Mouse (Mus musculus) MEL (cell line): Measurements from ENCODE around the gene Fam222b. TPM values are rescaled to one million over a fixed set of nuclear protein-coding genes. Genes with fewer than 3 reads are reported as not detected.

Experiments
- DNase-seq: peaks from one replicate; pipeline ENCODE4 v3.0.0; 2011; ENCODE audit warnings: low read depth, low spot score
- H3K27ac ChIP-seq: 2 replicates; pipeline ENCODE4 v1.5.1; 2012; ENCODE audit warnings: low read depth, mild to moderate bottlenecking, control low read depth, low read length, moderate library complexity; ENCODE audit not compliant: control insufficient read depth
- H3K27me3 ChIP-seq, 2 experiments: fragments of 150-350 bp in 1 of 2; sonication (generic) in 1 of 2; 2 replicates each; pipeline ENCODE4 v1.6.1; 2012; ENCODE audit warnings: low read length in 2 of 2, mild to moderate bottlenecking in 2 of 2, improper control_type of control experiment in 1 of 2, moderate library complexity in 1 of 2; ENCODE audit not compliant: insufficient read depth in 2 of 2, control insufficient read depth in 1 of 2
- H3K36me3 ChIP-seq, 2 experiments: 2 replicates each; pipeline ENCODE4 v1.6.1; 2012 to 2014; ENCODE audit warnings: low read length in 2 of 2, improper control_type of control experiment in 1 of 2, inconsistent platforms in 1 of 2, mild to moderate bottlenecking in 1 of 2; ENCODE audit not compliant: insufficient read depth in 2 of 2, control insufficient read depth in 1 of 2
- H3K4me1 ChIP-seq, 2 experiments: fragments of 150-350 bp in 1 of 2; sonication (generic) in 1 of 2; 2 replicates each; pipeline ENCODE4 v1.6.1; 2012; ENCODE audit warnings: low read length in 2 of 2, improper control_type of control experiment in 1 of 2, mild to moderate bottlenecking in 1 of 2; ENCODE audit not compliant: insufficient read depth in 2 of 2, control insufficient read depth in 1 of 2
- H3K4me3 ChIP-seq, 2 experiments: fragments of 150-350 bp in 1 of 2; sonication (generic) in 1 of 2; 2 replicates each; pipeline ENCODE4 v1.5.1; 2012; ENCODE audit warnings: low read depth in 2 of 2, low read length in 2 of 2, mild to moderate bottlenecking in 2 of 2, moderate library complexity in 2 of 2, control low read depth in 1 of 2, improper control_type of control experiment in 1 of 2; ENCODE audit not compliant: control insufficient read depth in 1 of 2, insufficient read depth in 1 of 2
- H3K79me2 ChIP-seq: 2 replicates; pipeline ENCODE4 v1.6.1; 2012; ENCODE audit warnings: mild to moderate bottlenecking, low read length, moderate library complexity; ENCODE audit not compliant: control insufficient read depth, poor library complexity, insufficient read depth
- H3K9ac ChIP-seq: 2 replicates; pipeline ENCODE4 v1.6.1; 2012; ENCODE audit warnings: low read depth, mild to moderate bottlenecking, control low read depth, low read length, moderate library complexity; ENCODE audit not compliant: control insufficient read depth, poor library complexity, severe bottlenecking
- H3K9me3 ChIP-seq: fragments of 150-350 bp; sonication (generic); replicated peaks from 2 replicates; pipeline ENCODE4 v1.6.1; 2012; ENCODE audit warnings: mild to moderate bottlenecking, low read length, improper control_type of control experiment, moderate library complexity; ENCODE audit not compliant: insufficient read depth
- BHLHE40 ChIP-seq: IDR thresholded peaks from 2 replicates; pipeline ENCODE4 v1.6.1; 2012; ENCODE audit warnings: low read depth, mild to moderate bottlenecking, inconsistent platforms, low read length, improper control_type of control experiment, borderline replicate concordance
- CHD1 ChIP-seq: IDR thresholded peaks from 2 replicates; pipeline ENCODE4 v1.6.1; 2012; ENCODE audit warnings: low read depth, mild to moderate bottlenecking, inconsistent platforms, low read length, improper control_type of control experiment
- CHD2 ChIP-seq: IDR thresholded peaks from 2 replicates; pipeline ENCODE4 v1.6.1; 2011; ENCODE audit warnings: low read length, improper control_type of control experiment
- CTCF ChIP-seq, 3 experiments: IDR thresholded peaks in 2 of 3; conservative IDR thresholded peaks in 1 of 3; 2 replicates each; pipeline ENCODE4 v1.5.1; 2011 to 2012; ENCODE audit warnings: low read length in 3 of 3, low read depth in 2 of 3, mild to moderate bottlenecking in 2 of 3, improper control_type of control experiment in 1 of 3, inconsistent platforms in 1 of 3, mixed read lengths in 1 of 3, moderate library complexity in 1 of 3; ENCODE audit not compliant: control insufficient read depth in 1 of 3, insufficient read depth in 1 of 3, poor library complexity in 1 of 3, severe bottlenecking in 1 of 3
- E2F4 ChIP-seq: IDR thresholded peaks from 2 replicates; pipeline ENCODE4 v1.6.1; 2011; ENCODE audit warnings: low read depth, low read length, improper control_type of control experiment, borderline replicate concordance
- EP300 ChIP-seq, 2 experiments: IDR thresholded peaks; 2 replicates each; pipeline ENCODE4 v1.6.1; 2011; ENCODE audit warnings: improper control_type of control experiment in 2 of 2, low read length in 2 of 2, low read depth in 1 of 2, mild to moderate bottlenecking in 1 of 2
- ETS1 ChIP-seq: IDR thresholded peaks from 2 replicates; pipeline ENCODE4 v1.6.1; 2012; ENCODE audit warnings: low read depth, mild to moderate bottlenecking, inconsistent platforms, low read length, improper control_type of control experiment, moderate library complexity
- GABPA ChIP-seq: IDR thresholded peaks from 2 replicates; pipeline ENCODE4 v1.6.1; 2012; ENCODE audit warnings: low read depth, mild to moderate bottlenecking, inconsistent platforms, low read length, improper control_type of control experiment, moderate library complexity
- GATA1 ChIP-seq: IDR thresholded peaks from 2 replicates; pipeline ENCODE4 v1.6.1; 2011; ENCODE audit warnings: low read depth, low read length, improper control_type of control experiment
- HCFC1 ChIP-seq: IDR thresholded peaks from 2 replicates; pipeline ENCODE4 v1.6.1; 2012; ENCODE audit warnings: low read depth, mild to moderate bottlenecking, inconsistent platforms, low read length, improper control_type of control experiment, moderate library complexity
- JUND ChIP-seq: IDR thresholded peaks from 2 replicates; pipeline ENCODE4 v1.6.1; 2011; ENCODE audit warnings: low read depth, mild to moderate bottlenecking, improper control_type of control experiment, low read length
- KAT2A ChIP-seq: conservative IDR thresholded peaks from 2 replicates; pipeline ENCODE4 v1.6.1; 2012; ENCODE audit warnings: low read depth, low read length, improper control_type of control experiment, inconsistent platforms
- MAFK ChIP-seq: IDR thresholded peaks from 2 replicates; pipeline ENCODE4 v1.6.1; 2011; ENCODE audit warnings: low read depth, mild to moderate bottlenecking, low read length, improper control_type of control experiment, borderline replicate concordance
- MAZ ChIP-seq: IDR thresholded peaks from 2 replicates; pipeline ENCODE4 v1.6.1; 2012; ENCODE audit warnings: low read depth, mild to moderate bottlenecking, inconsistent platforms, low read length, improper control_type of control experiment
- MEF2A ChIP-seq: IDR thresholded peaks from 2 replicates; pipeline ENCODE4 v1.6.1; 2014; ENCODE audit warnings: low read depth, mild to moderate bottlenecking, inconsistent platforms, low read length, improper control_type of control experiment; ENCODE audit not compliant: poor library complexity, insufficient replicate concordance, severe bottlenecking; ENCODE audit errors: extremely low read depth
- MXI1 ChIP-seq: IDR thresholded peaks from 2 replicates; pipeline ENCODE4 v1.6.1; 2011; ENCODE audit warnings: mild to moderate bottlenecking, low read depth, low read length, improper control_type of control experiment
- MYB ChIP-seq: IDR thresholded peaks from 2 replicates; pipeline ENCODE4 v1.6.1; 2011; ENCODE audit warnings: mild to moderate bottlenecking, low read depth, low read length, improper control_type of control experiment
- MYC ChIP-seq: IDR thresholded peaks from 2 replicates; pipeline ENCODE4 v1.6.1; 2011; ENCODE audit warnings: low read depth, mild to moderate bottlenecking, low read length, improper control_type of control experiment, moderate library complexity
- NELFE ChIP-seq: IDR thresholded peaks from 2 replicates; pipeline ENCODE4 v1.6.1; 2011; ENCODE audit warnings: low read depth, low read length, improper control_type of control experiment
- POLR2A ChIP-seq, 2 experiments: IDR thresholded peaks; 2 replicates each; pipeline ENCODE4 v1.6.1; 2011 to 2012; ENCODE audit warnings: low read length in 2 of 2, mild to moderate bottlenecking in 2 of 2, control low read depth in 1 of 2, improper control_type of control experiment in 1 of 2, low read depth in 1 of 2, moderate library complexity in 1 of 2; ENCODE audit not compliant: control insufficient read depth in 1 of 2, insufficient read depth in 1 of 2, poor library complexity in 1 of 2
- POLR2AphosphoS2 ChIP-seq: IDR thresholded peaks from 2 replicates; pipeline ENCODE4 v1.6.1; 2011; ENCODE audit warnings: low read length, improper control_type of control experiment
- POLR2AphosphoS5 ChIP-seq: IDR thresholded peaks from 2 replicates; pipeline ENCODE4 v1.6.1; 2012; ENCODE audit warnings: low read depth, borderline replicate concordance, mild to moderate bottlenecking, inconsistent platforms, low read length, moderate library complexity, mixed read lengths
- RAD21 ChIP-seq: IDR thresholded peaks from 2 replicates; pipeline ENCODE4 v1.6.1; 2011; ENCODE audit warnings: mild to moderate bottlenecking, low read depth, low read length, improper control_type of control experiment
- RCOR1 ChIP-seq: IDR thresholded peaks from 2 replicates; pipeline ENCODE4 v1.6.1; 2012; ENCODE audit warnings: low read depth, mild to moderate bottlenecking, inconsistent platforms, low read length, improper control_type of control experiment
- SMC3 ChIP-seq: IDR thresholded peaks from 2 replicates; pipeline ENCODE4 v1.6.1; 2011; ENCODE audit warnings: low read depth, low read length, improper control_type of control experiment
- TBP ChIP-seq: IDR thresholded peaks from 2 replicates; pipeline ENCODE4 v1.8.0; 2011; ENCODE audit warnings: low read depth, low read length, improper control_type of control experiment
- TCF12 ChIP-seq: IDR thresholded peaks from 2 replicates; pipeline ENCODE4 v1.6.1; 2014; ENCODE audit warnings: low read depth, mild to moderate bottlenecking, inconsistent platforms, low read length, improper control_type of control experiment, moderate library complexity
- UBTF ChIP-seq: IDR thresholded peaks from 2 replicates; pipeline ENCODE4 v1.6.1; 2012; ENCODE audit warnings: low read depth, mild to moderate bottlenecking, inconsistent platforms, low read length, improper control_type of control experiment, moderate library complexity, borderline replicate concordance; ENCODE audit not compliant: insufficient read depth
- USF1 ChIP-seq: IDR thresholded peaks from 2 replicates; pipeline ENCODE4 v1.6.1; 2014; ENCODE audit warnings: low read depth, mild to moderate bottlenecking, inconsistent platforms, low read length, improper control_type of control experiment, moderate library complexity
- USF2 ChIP-seq, 2 experiments: IDR thresholded peaks; 2 replicates each; pipeline ENCODE4 v1.6.1; 2011 to 2012; ENCODE audit warnings: improper control_type of control experiment in 2 of 2, low read length in 2 of 2, borderline replicate concordance in 1 of 2, inconsistent platforms in 1 of 2, low read depth in 1 of 2, mild to moderate bottlenecking in 1 of 2; ENCODE audit not compliant: insufficient read depth in 1 of 2
- ZC3H11A ChIP-seq: IDR thresholded peaks from 2 replicates; pipeline ENCODE4 v1.6.1; 2012; ENCODE audit warnings: low read depth, mild to moderate bottlenecking, inconsistent platforms, low read length, improper control_type of control experiment
- ZKSCAN1 ChIP-seq: IDR thresholded peaks from 2 replicates; pipeline ENCODE4 v1.6.1; 2012; ENCODE audit warnings: low read depth, mild to moderate bottlenecking, inconsistent platforms, low read length, improper control_type of control experiment, moderate library complexity
- ZMIZ1 ChIP-seq: IDR thresholded peaks from 2 replicates; pipeline ENCODE4 v1.6.1; 2012; ENCODE audit warnings: low read depth, mild to moderate bottlenecking, inconsistent platforms, low read length, improper control_type of control experiment, moderate library complexity
- ZNF384 ChIP-seq: IDR thresholded peaks from 2 replicates; pipeline ENCODE4 v1.6.1; 2012; ENCODE audit warnings: low read depth, mild to moderate bottlenecking, inconsistent platforms, low read length, improper control_type of control experiment
- polyA plus RNA-seq, 2 experiments: library from polyadenylated mRNA; stranded (reverse) in 1 of 2; unstranded in 1 of 2; fragments of >175 nt in 1 of 2; fragments of >200 nt in 1 of 2; gene quantifications; 2 replicates each; pipeline versions ENCODE4 v1.2.1 to v1.2.4; 2012; ENCODE audit warnings: low replicate concordance in 2 of 2, low read depth in 1 of 2; ENCODE audit not compliant: insufficient read length in 2 of 2, insufficient read depth in 1 of 2, missing spikeins in 1 of 2
- total RNA-seq: library from RNA; depleted of rRNA; stranded (reverse); fragments of 300-350 nt; gene quantifications from 2 replicates; pipeline ENCODE4 v1.2.3, GENCODE M21; 2012

Fam222b gene
- total and polyA plus RNA-seq, 3 experiments, result 2.4 to 8.1 TPM; not detected in 1

DNA sequence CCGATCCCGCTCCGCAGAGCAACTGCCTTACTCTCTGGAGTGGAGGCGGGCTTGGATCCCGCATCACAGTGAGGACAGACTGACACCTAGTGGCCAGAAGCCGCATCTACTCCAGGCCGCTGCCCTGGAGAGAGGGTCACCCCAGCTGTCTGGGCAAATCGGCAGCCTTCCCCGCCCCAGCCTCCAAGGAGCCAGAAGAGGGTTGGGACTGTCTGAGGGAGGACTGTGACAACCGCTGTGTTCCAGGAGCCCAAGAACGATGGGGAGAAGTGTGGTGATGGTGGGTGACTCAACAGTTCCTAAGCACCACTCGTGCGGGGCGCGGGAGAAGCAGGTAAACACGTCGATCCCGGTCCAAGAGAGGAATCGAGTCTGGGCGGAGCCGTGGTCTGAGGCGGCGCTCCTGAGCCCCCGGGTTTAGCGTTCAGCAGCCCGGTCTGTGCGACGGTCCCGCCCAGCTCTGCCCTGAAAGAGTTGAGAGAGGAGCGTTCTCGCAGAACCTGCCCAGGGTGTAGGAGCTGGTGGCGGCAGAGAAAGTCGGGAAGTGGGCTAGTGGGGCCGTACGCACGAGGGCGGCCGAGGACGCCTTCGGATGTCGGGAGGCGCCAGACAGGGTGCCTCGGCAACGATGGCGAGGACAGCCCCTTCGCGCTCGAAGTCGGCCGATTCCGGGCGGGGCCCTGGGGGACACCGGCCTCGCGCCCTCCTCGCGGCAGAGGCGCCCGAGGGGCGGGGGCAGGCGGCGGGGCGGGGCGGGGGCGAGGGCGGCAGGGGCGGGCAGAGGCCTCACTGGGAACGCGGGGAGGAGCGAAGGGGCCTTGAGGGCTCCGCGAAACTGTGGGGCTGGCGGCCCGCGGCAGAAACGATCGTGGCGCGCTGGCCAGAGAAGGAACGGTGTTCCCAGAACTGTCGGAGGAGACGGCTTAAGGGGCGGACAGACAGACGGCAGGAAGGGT is 83.7 kb downstream of the Fam222b start:
- Histone ChIP-seq H3K27me3 (no peaks in the 10 kb centered on the region), H3K4me3 (peak overlapping the region; percentile 67 to 81), H3K79me2 (peaks cover 29% of the 10 kb centered on the region), H3K36me3 (peaks cover 12 to 32% of the 10 kb centered on the region in 2 experiments), H3K9me3 (no peaks in the 10 kb centered on the region), H3K9ac (peak overlapping the region; percentile 92), H3K27ac (peak overlapping the region; percentile 96), H3K4me1 (peaks cover 4 to 19% of the 10 kb centered on the region in 2 experiments; a peak in 2 of 4 replicates)
- DNase-seq, result peak; percentile 98
- TF ChIP-seq SMC3 (peak; percentile 83), BHLHE40 (no peak), TBP (peak; percentile 10; the same call in 1 of the 2 replicates), HCFC1 (no peak), MEF2A (no peak), ZC3H11A (peak; percentile 78), USF1 (0 out of 2 replicates have a peak, but pooled peaks have one; percentile 3), POLR2AphosphoS5 (no peak), CHD2 (no peak), MXI1 (peak; percentile 74), ZKSCAN1 (no peak), NELFE (peak; percentile 81), GATA1 (no peak), MYC (peak; percentile 26; the same call in 1 of the 2 replicates), EP300 (IDR thresholded peaks at IDR 0.05; ENCODE audit: low read depth in 1 of 2, low read length in 2 of 2) (no peak; a peak in 1 of 4 replicates), E2F4 (no peak), CHD1 (peak; percentile 29; the same call in 1 of the 2 replicates), ZNF384 (no peak), GABPA (0 out of 2 replicates have a peak, but pooled peaks have one; percentile 17), POLR2A (IDR thresholded peaks at IDR 0.05; ENCODE audit: control insufficient read depth in 1 of 2, insufficient read depth in 1 of 2, low read depth in 1 of 2, low read length in 2 of 2, poor library complexity in 1 of 2) (peak; percentile 63 to 72; a peak in 3 of 4 replicates), RAD21 (peak; percentile 97), MAFK (no peak), MYB (no peak), USF2 (IDR thresholded peaks at IDR 0.05; ENCODE audit: borderline replicate concordance in 1 of 2, insufficient read depth in 1 of 2, low read depth in 1 of 2, low read length in 2 of 2) (no peak), RCOR1 (no peak; the same call in 1 of the 2 replicates), POLR2AphosphoS2 (no peak), KAT2A (no peak), ETS1 (peak; percentile 6), CTCF (IDR thresholded peaks at IDR 0.05 in 2 of 3, conservative IDR thresholded peaks at IDR 0.05 in 1 of 3; ENCODE audit: control insufficient read depth in 1 of 3, insufficient read depth in 1 of 3, low read depth in 2 of 3, low read length in 3 of 3, poor library complexity in 1 of 3, severe bottlenecking in 1 of 3) (peak; percentile 94 to 99 (median 99)), UBTF (peak; percentile 10; the same call in 1 of the 2 replicates), ZMIZ1 (peak; percentile 81), MAZ (peak; percentile 64; the same call in 1 of the 2 replicates), JUND (no peak), TCF12 (peak; percentile 46)
